Mouse (Mus musculus) gastrocnemius, postnatal 36 days (tissue): ENCODE results near the gene Ift122. TPM values are rescaled to one million over a fixed set of nuclear protein-coding genes. Genes with fewer than 3 reads are reported as not detected.

Experiments
- DNase-seq, 2 experiments: peaks; one replicate each; pipeline ENCODE4 v3.0.0; 2022
- intact Hi-C: fragments of 180-260 bp; cut with DNase I; formaldehyde crosslinking; loops from one replicate; pipeline ENCODE4 v1.15.1; 2025
- total RNA-seq, 2 experiments: library from RNA; stranded (reverse); gene quantifications; 2 replicates each; pipeline ENCODE4 v1.2.3; 2021

The Ift122 gene
- total RNA-seq, 2 experiments from 2014 or later: 4.0 to 8.8 TPM

DNA sequence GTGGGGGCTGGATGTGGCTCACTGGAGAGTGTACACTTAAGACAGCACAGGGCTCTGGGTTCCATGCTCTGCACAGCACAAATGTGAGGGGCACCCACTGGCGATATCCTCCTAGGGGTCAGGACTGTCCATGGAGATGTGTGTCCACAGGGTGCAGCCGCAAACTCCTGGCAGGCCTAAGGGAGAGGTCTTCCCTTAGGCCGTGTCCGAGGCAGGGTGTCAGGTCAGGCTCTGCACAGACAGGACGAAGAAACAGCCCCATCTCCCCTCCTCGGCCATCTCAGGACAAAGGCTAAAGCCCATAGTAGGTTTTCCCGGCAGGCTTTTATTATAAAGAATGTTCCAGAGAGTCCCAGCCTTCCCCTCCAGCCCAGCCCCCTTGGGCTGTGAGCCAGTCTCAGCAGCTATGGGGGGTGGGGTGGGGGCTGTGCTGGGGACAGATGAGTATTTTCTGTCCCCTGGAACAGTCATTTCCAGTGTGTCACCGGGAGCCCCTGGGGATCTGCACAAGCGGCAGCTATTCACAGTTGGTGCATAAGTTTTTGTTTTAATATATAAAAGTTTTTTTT is 101.3 kb downstream of the Ift122 start:
- intact Hi-C loops: loop anchor here (5.0 kb wide), 2 partner anchors 38 to 42 kb away; no protein-coding TSS in a partner anchor
- DNase-seq: no peak

DNA sequence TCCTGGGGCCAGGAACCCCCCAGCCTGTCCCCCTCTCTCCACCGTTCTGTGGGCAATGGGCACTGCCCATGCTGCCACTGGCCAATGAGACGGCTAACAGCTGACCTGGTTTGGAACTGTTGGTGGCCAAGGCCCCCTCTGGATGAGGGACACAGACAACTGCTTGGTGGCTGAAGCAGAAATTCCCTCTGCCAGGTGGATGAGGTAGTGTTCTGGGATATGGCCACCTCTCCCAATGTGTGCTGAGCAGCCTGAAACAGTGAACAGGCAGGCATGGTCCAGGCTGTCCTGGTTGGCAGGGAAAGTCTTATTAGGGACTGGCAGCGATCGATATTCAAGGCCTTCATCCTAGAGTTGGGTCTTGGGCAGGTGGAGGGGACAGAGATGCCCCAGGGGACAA is 101.9 kb downstream of the Ift122 start:
- DNase-seq: no peak
- intact Hi-C loops: loop anchor here (5.0 kb wide), 1 partner anchor 37 kb away; no protein-coding TSS in a partner anchor

DNA sequence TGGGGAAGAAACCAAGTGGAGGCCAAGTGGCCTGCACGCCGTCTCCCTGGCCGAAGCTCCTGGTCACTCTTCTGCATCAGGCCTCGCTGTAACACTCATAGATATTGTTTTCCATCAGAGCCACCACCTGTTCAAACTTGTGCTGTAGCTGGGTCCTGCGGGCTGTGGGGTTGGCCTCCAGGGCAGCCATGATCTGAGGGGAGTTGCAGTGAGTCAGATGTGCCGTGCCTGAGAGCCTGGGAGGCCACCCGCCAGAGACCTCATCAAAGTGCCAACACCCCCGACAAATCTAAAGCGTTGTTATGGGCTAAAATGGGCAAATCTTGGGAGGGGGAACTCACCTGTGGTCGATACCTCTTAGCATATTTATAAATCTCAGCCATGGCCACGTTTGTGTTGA is 102.4 kb downstream of the Ift122 start:
- no peak for DNase-seq
- intact Hi-C loops: loop anchor here (5.0 kb wide), 1 partner anchor 37 kb away; no protein-coding TSS in a partner anchor

DNA sequence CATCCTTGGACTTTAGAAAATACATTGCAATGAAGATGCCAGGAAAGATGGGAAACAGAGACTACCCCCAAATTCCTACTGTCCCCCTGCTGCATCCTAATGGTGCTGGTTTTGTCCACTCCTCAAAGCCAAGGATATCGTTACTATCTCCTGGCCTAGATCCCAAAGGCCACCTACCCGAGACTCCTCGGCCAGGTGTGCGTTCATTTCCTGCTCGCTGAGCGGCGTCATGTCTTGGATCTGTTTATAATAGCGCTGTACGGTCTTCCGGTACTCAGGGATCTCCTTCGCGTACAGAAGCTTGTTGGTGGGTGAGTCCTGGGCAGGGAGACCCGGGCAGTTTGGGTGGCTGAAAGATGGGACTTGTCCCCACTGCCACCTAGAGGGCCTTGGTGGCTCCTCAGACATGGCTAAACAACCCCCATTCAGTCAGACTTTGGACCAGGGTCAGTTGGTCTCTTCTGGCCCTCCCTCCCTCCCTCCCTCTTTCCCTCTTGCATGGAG is 103.2 kb downstream of the Ift122 start:
- DNase-seq: no peak
- intact Hi-C loops: loop anchor here (5.0 kb wide), 1 partner anchor 36 kb away; no protein-coding TSS in a partner anchor

DNA sequence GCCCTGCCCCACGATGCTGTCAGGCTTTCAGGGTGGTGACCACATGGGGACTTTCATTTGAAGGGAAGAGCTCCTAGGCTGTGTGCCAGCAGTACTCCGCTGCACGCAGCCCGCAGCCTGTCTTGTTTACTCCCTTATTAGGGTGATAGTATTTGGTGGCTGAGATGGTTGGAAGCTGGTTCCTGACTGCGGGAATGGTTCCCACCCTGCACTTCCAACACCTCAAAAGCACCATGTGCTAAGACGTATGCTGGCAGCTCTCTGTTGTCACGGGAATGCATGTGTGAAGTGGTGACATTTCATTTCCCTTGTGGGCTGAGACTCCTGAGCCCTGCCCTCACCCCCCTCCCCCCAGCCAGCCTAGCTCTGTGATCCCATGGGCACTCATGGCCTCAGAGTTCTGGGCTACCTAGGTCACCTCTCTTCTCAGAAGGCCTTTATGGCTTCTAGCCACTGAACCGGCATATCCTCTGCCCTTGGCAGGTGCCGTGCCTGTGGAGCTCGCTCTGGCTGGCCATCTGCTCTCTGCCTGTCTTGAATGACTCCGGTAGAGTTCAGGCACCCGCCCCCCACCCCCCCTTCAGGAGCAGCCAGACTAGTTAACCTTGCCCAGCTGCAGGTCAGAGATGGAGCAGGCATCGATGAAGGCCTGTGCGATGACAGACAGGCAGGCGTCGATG is 103.8 kb downstream of the Ift122 start:
- intact Hi-C loops: loop anchor here (5.0 kb wide), 1 partner anchor 35 kb away; no protein-coding TSS in a partner anchor
- DNase-seq: peak in 1 of 2 experiments; percentile 41

DNA sequence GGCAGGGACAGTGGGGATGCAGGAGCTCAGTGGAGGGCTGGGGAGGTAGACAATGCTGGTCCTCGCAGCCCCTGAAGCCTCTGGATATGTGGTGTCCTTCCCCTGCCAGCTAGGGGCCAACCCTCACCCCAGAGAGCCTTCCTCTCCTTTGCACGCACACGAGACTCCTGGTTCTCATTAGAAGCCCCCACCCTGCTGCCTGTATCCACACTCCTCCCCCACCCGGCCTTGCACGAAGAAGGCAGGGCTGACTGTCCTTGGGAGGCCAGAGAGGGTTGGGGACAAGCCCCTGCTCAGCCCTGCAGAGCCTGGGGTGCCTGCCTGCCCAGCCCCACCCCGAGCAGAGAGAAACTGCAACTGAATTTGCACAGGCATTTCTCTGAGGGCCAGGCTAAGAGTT is 104.4 kb downstream of the Ift122 start:
- no peak for DNase-seq

DNA sequence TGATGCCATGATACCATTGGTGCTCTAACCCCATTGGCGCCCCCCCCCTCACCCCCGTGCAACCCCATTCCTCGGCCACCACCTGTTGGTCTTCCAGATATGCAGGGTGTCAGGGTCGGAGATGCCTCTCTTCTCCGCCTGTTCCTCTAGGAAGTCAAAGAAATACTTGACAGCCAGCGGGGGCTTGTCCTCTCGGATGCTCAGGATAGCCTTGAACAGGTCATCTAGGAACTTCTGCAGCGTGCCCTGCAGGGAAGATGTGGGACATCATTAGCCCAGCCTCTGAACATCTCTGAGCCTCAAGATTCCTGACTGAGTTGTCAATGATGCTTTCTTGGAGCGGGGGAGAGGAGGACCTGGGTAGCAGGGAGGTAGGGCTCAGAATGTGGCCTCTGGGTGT is 105.2 kb downstream of the Ift122 start:
- DNase-seq: no peak
- intact Hi-C loops: loop anchor here (5.0 kb wide), 1 partner anchor 34 kb away; no protein-coding TSS in a partner anchor

More for the DNA sequence above, 104.4 kb downstream of the Ift122 start:
- intact Hi-C loops: loop anchor here (5.0 kb wide), 1 partner anchor 35 kb away; no protein-coding TSS in a partner anchor

DNA sequence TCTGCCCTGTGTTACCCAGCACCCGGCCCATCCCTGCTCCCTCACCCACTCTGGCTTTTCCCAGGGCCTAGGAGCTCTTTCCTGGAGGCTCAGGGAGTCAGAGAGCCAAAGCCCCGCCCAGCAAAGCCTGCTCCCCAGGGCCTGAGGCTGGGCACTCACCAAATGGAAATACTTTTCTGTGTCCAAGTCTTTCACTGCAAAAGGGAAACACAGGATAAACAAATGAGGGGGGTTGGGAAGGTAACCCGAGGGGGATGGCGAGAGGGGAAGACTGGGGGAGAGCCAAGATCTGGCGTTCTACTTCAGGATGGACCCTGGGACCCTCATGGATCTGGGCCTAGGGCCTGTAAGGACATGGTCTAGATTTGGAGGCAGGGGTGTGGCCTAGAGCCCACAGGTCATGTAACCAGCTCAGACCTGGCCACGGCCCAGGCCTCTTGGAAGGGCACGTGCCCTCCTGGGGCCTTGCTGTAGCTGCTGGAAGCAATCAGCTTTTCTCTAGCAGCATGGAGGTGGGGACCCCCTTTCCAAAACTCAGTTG is 106.0 kb downstream of the Ift122 start:
- intact Hi-C loops: loop anchor here (5.0 kb wide), 1 partner anchor 33 kb away; no protein-coding TSS in a partner anchor
- DNase-seq: peak; percentile 89 to 92

DNA sequence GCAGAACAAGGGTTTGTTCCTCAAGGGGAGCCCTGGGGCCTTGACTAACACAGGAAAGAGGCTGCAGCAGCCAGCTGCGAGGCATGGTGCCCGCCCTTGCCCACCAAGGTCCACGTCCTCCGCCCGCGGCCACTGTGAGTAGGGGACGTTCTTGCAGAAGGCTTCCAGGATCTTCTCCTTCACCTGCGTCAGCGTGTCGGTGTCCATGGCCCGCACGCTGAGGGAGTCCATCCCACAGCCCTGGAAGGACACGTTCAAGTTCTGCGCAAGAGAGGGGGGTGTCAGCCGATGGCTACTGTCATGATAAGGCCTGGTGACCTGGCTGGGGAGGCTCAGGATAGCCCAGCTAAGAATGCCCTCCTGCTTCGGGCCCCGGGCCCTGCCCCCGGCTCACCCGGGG is 107.1 kb downstream of the Ift122 start:
- no peak for DNase-seq
- intact Hi-C loops: loop anchor here (5.0 kb wide), 1 partner anchor 58 kb away; no protein-coding TSS in a partner anchor

DNA sequence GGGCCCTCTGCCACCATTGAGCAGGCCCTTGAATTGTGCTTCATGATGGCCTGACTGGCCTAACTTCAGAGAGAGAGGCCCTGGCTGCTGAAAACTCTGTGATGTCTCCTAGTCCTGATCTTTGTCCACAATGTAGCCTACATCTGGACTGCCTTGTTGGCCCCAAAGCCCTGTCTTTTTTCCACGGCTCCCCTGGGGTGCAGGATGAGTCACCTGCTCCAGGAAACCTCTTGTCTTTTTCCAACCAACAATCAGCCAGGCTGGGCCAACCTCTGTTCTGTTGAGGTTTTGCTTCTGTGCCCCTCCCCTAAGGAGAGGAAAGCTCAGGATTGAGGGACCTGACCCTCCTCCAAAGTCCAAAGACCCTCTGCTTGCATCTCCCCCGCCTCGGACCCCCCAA is 108.5 kb downstream of the Ift122 start:
- DNase-seq: no peak
- intact Hi-C loops: loop anchor here (5.0 kb wide), 1 partner anchor 59 kb away; no protein-coding TSS in a partner anchor

DNA sequence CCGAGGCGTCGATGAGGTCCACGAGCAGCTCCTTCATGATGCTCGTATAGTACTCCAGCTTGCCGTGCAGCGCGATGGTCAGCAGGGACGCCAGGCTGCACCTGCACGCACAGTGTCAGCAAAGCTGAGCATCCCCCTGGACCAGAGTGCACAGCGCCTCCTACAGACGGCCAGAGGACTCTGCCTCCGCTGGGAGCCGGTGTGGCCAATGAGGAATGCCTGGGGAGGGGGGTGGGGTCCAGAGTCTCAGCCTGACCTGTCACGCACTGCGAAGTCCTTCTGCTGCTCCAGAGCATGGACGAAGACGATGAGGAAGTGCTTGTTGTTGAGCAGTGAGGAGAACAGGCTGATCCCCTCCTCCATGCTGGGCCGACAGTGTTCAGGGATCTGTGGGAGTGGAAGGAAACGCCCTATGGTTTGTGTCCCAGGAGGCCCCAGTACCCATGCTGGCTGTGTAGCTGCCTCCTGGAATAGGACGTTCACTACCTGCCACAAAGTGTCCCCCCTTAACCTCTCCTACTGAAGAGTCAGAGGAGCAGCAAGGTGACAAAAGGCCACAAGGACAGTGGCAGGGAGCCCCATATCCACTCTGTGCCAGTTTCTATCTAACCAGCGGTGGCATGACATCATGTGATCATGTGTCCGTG is 109.3 kb downstream of the Ift122 start:
- DNase-seq: no peak
- intact Hi-C loops: loop anchor here (5.0 kb wide), 1 partner anchor 60 kb away; no protein-coding TSS in a partner anchor

DNA sequence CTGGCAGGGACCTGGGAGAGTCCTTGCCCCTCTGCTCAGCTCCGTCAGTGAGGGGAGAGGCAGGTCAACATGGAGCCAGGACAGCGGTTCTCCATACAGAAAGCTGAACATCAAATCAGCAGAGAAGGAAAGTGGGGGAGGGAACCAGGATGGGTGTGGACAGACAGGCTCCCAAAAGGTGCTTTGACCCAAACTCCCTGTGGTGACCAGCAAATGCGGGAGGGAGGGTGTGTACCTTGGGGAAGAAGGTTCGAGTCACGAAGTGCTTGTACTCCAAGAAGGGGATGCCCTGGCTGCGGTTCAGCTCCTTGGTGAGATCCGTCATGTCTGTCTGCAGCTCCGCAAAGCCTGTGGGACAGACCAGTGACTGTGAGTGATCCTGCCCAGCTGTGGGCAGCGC is 110.4 kb downstream of the Ift122 start:
- no peak for DNase-seq
- intact Hi-C loops: loop anchor here (5.0 kb wide), 1 partner anchor 61 kb away; no protein-coding TSS in a partner anchor

DNA sequence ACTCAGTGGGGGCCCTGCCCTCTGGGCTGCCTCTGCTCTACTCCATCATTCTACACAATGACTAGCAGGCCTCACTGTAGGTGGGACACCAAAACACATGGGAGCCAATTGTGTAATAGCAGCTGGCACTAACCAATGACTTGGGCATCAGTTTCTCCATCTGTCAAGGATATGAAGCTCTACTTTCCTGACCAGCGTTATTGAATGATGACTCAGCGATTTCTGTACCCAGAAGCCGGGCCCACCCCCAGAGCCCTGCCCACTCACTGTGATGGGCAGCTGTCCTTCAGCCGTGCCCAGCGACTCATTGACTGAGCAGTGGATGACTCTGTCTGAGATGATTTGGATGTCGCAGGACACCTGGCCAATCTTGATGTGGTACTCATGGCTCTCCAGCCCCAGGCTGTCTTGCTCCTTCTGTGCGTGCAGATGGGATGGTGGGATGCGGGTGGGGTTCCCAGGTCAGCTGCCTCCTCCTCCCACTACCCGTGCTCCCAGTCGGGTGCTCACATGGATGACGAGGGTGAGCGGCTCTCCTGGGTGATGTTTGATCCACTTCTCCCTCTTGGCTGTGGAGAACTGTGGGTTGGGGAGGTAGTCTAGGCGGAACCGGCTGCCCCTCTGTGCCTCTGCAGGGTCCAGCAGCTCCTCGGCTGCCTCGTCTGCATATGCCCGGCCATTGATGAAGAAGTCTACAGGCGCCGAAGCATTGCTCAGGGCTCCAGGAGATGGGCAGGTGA is 113.1 kb downstream of the Ift122 start:
- no peak for DNase-seq
- intact Hi-C loops: no loop called here

DNA sequence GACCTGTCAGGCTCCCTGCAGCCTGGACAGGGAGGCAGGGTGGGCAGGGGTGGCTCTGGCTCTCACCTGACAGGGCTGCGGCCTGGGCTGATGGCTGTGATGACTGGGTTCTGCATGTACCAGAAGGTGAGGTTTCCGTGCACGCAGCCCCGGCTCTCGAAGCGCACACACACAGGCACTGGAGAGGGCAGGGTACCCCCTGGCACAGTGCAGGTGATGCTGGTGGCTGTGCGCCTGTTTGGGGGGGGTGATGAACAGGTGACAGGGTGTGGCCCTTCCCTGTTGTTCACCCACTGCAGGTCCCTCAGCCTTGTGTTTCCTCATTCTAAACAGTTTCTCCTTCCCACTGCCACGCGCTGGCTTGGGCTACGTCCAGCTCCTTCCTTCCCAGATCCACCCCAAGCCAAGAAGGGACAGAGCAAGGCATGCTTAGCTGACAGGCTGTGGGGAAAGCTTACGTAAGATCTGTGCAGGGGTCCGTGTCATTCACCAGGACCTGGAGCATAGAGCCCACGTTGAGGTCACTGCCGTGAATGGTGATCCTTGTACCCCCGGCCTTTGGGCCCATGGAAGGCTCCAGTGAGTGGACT is 114.1 kb downstream of the Ift122 start:
- intact Hi-C loops: no loop called here
- no peak for DNase-seq

DNA sequence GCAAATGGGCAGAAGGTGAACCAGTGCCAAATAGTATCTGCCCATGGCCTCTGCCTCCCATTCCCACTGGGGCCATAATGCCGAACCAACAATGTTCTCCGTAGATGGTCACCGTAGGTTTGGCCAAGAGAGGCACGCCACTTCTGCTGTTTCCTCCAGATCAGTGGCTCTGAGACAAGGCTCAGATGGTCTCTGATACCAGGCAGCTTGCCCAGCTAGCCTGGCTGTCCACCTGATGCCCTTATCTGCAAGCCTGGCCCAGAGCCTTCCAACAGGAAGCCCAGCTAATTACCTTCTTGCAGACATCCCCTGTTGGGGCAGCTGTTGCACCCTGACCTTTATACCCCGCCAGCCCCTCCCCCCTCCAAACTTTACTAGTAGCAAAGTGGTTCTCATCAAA is 114.8 kb downstream of the Ift122 start:
- no peak for DNase-seq
- intact Hi-C loops: no loop called here

DNA sequence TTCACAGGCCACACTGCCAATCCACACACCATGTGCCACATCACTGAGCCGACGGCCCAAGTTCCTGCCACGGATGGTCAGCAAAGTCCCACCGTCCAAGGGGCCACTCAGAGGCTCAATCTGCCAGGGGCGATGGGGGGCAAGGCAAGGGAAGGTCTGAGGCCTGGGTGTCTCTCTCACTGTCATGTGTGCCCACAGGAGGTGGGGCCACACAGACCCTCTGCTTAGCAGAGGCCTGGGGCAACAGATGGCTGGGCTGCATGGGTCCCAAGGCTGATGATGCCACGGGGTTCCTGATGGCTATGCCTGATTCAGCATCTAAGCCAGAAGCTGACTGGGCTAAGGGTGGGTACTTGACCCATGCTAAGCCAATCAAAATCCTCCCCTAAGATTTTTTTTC is 115.4 kb downstream of the Ift122 start:
- intact Hi-C loops: no loop called here
- DNase-seq: no peak

DNA sequence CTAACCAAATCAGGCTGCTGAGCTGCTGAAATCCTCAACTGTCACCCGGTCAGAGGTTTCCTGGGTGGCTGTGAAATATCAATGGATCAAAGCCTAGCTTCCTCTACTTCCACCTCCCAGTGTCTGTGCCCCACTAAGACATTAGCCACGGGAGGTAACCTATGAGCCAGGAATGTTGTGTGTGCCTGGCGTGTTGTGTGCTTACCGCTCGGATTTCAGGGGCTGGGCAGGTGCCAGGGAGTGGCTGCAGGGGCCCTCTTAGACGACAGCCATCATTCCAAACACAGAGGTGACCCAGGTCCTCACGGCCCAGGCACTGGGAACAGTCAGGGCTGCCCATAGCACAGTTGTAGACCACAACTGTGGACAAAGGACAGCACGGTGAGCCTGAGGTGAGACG is 115.8 kb downstream of the Ift122 start:
- intact Hi-C loops: no loop called here
- DNase-seq: no peak

DNA sequence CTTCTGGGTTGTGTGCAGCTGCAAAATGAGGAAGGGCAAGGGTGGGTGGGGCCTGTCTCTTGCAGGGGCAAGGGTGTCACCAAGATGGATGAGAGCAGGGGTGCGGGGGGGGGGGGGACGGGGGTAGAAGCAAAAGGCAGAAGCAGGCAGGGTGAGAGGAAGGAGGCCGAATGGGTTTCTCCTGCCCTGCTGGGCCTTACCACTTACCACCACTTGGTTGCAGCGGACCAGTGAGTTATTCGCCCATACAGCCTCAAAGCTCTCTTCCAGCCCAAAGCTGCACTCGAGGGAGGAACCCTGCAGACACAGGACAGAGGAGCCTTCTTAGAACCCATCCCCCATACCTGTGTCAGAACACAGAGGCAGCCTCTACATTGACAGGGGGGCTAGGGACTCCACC is 116.7 kb downstream of the Ift122 start:
- intact Hi-C loops: no loop called here
- no peak for DNase-seq

DNA sequence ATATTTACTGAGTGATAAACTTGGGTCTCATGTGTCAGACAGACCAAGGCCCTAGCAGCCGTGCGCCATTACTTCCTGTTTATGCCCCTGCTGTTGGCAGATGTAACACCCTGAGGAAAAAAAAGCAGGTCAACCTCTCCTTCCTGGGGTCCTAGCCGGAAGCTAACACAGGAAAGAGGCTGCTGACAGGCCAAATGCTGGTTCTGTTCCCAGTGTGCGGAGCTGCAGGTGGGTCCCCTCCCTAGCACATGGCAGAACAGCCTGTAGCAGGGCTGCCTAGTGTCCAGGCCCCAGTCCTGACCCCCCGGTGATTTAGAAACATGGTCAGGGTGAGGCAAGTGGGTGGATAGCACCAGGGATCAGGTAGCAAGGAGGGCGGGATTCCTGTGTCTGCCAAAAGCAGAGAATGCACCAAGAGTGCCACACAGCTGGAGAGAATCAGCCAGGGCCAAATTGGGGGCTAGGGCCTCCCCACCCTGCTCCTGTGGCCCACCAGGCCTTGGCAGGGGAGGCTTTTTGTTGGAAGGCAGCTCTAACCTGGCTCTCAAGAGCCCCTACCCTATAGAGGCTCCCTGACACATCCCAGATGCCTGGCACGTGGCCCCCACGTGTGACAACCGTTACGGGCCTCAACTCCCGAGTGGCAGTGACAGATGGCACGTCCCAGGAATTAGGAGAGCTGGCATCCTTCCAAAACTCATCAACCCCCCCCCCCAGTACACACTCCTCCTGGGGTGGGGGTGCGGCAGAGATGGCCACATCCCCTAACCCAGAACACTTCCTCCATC is 118.2 kb downstream of the Ift122 start:
- no peak for DNase-seq

More for the DNA sequence above, 118.2 kb downstream of the Ift122 start:
- intact Hi-C loops: no loop called here
